Mouse (Mus musculus) cerebellum, postnatal 4 days (tissue): ENCODE measurements around the gene Adcy3.
"Not testable (repeated sequence)": the region's sequence is repeated elsewhere in the genome, so short reads cannot be mapped to it uniquely, and the experiment has no call there.

Experiments
- DNase-seq, 2 experiments: peaks; one replicate each; pipeline ENCODE4 v3.0.0; 2022; ENCODE audit warnings: low spot score in 2 of 2, mixed read lengths in 1 of 2

Gene Adcy3

GRCm38 (mm10) chr12:4240281-4240680 is 107.4 kb downstream of the Adcy3 start:
- DNase-seq = not testable (repeated sequence)

DNA sequence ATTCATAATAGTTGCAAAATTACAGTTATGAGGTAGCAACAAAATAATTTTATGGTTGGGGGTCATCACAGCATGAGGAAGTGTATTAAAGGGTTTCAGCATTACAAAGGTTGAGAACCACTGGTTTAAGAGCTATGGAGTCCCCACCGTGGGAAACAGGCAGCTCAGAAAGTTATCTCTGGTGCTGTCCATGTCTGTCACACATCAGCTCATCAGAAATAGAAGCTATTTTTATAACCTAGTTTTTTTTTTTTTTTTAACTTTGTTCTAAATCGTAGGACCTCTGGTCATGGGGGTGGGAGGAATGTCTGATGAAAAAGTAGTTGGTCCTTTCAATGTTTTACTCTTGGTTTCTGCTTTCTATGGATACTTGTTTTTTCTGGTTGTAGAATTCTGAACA is 110.9 kb downstream of the Adcy3 start:
- no peak for DNase-seq

GRCm38 (mm10) chr12:4245742-4246141 is 112.8 kb downstream of the Adcy3 start:
- DNase-seq = no peak

GRCm38 (mm10) chr12:4249786-4250185 is 116.9 kb downstream of the Adcy3 start:
- no peak for DNase-seq

- DNase-seq = no peak
Observed at GRCm38 (mm10) chr12:4252742-4253655, 120.1 kb downstream of the Adcy3 start.
